Mouse (Mus musculus): Measurements from ENCODE around the gene Map1b. TPM values are rescaled to one million over a fixed set of nuclear protein-coding genes. Genes with fewer than 3 reads are reported as not detected.

The Map1b gene
- polyA plus RNA-seq, 1 experiment from 2014 or later: 179 TPM

DNA sequence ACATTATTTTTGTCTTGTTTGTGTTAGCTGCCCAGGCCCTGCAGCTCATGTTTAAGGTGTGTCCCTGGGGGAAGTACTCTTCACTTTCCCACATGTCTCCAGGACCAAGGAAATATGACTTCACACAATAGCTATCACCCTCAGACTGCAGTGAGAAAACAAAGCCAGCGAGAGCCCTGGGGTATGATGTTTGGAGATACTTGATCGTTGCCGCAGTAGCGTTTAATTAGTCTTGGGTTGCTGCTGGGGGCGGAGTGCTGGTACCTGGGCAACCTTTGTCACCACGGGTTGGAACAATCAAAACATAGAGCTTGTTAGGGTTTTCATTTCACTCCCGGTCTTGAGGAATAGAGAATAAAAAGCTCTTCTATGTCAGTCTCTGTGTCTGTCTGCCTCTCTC is 14.9 kb downstream of the Map1b start:
- Histone ChIP-seq H3K4me2 (replicated peaks) (no peak overlapping the region), H3K4me1 (peaks cover 33% of the 10 kb centered on the region), H3K4me3 (no peak overlapping the region), H3K27ac (no peak overlapping the region), H3K36me3 (peaks cover 17% of the 10 kb centered on the region), H3K27me3 (no peaks in the 10 kb centered on the region), H3K9ac (no peak overlapping the region), H3K9me3 (no peaks in the 10 kb centered on the region)
- 48% methylated on average over 7 of the region's 7 CpGs for WGBS
- ATAC-seq (ENCODE audit: low FRiP score, low read depth): no peak

DNA sequence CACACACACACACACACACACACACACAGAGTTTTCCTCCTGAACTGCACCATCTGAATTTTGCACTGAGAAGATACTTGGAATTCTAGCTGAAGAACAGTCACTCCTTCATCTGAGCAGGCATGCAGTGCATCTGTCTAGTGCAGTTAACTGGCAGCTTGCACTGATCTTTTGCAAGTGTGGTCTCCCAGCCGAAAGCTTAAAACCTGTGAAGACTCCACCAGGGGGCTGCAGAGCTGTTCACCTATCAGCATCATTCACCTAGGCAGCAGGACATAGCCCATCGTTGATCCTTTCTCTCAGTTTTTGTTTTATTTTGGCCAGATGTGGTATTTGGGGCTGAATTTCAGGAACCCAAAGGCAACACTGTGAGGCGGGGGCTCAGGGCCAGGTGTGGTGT is 15.7 kb downstream of the Map1b start:
- WGBS: 35% methylated on average over 3 of the region's 3 CpGs
- Histone ChIP-seq H3K36me3 (peaks cover 10% of the 10 kb centered on the region), H3K27ac (no peak overlapping the region), H3K27me3 (no peaks in the 10 kb centered on the region), H3K4me1 (peaks cover 31% of the 10 kb centered on the region), H3K9me3 (no peaks in the 10 kb centered on the region), H3K4me2 (replicated peaks) (no peak overlapping the region; the same call in 1 of the 2 replicates), H3K4me3 (no peak overlapping the region), H3K9ac (no peak overlapping the region)
- ATAC-seq (ENCODE audit: low FRiP score, low read depth): no peak

DNA sequence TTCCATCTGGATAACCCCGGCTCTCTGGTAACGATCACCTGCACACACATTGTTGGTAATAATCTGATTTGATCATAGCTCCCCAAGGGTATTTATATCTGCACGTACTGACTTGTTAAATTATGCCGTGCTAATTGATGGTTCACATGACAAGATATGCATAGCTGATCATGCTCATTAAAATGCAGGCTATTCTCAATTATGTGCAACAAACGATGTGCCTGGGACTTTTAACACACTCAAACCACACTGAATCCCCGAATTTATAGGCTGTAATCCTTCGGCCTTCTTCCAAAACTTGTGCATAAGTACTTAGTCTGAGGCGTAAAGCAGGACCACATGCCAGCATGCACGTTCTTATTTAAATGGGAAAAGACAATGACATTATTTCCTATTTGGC is 16.6 kb downstream of the Map1b start:
- Histone ChIP-seq H3K4me2 (replicated peaks) (no peak overlapping the region), H3K4me1 (peaks cover 31% of the 10 kb centered on the region), H3K9me3 (no peaks in the 10 kb centered on the region), H3K27ac (no peak overlapping the region), H3K9ac (no peak overlapping the region), H3K36me3 (peaks cover 4% of the 10 kb centered on the region), H3K4me3 (no peak overlapping the region), H3K27me3 (no peaks in the 10 kb centered on the region)
- 60% methylated on average over 9 of the region's 9 CpGs for WGBS
- no peak for ATAC-seq (ENCODE audit: low FRiP score, low read depth)

DNA sequence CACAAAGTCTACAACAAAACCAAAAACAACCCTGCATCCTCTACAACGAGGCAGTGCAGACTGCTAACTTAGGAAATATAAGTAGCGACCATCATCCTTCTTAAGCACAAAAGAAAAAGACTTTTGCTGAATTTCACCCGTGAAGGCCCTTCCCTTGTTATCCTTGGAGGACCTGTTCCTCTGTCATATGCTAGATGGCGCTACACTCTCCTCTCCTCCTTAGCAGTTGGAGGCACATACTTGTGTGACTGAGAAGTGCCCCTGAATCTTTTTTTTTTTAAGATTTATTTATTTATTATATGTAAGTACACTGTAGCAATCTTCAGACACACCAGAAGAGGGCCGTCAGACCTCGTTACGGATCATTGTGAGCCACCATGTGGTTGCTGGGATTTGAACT is 20.2 kb downstream of the Map1b start:
- no peaks in the 10 kb centered on the region for H3K27me3 ChIP-seq
- no peak overlapping the region for H3K27ac ChIP-seq
- no peak overlapping the region for H3K4me3 ChIP-seq
- peaks cover 19% of the 10 kb centered on the region for H3K4me1 ChIP-seq
- ATAC-seq (ENCODE audit: low FRiP score, low read depth): no peak
- H3K36me3 ChIP-seq: 0 out of 2 replicates have a peak, but pooled peaks cover 3% of the 10 kb centered on the region
- WGBS: 89% methylated on average over 7 of the region's 7 CpGs
- no peak overlapping the region for H3K9ac ChIP-seq
- no peak overlapping the region for H3K4me2 ChIP-seq (replicated peaks)
- no peaks in the 10 kb centered on the region for H3K9me3 ChIP-seq

DNA sequence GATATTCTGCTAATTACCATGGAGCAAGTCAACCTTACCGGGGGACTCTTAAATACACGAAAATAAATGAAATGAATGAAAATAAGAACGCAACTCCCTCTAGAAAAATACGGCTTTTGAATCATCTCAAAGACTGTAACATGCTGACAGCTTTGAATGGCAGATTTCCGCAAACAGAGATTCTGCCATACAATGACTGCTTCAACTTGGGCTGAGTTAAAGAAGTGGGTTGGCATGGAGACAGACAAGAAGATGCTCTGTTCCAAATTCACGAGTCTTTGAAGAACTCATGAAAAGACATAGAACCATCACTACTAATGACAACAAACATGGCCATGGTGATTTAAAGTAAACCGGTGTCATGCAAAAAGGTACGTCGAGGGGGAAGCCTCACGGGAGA is 21.9 kb downstream of the Map1b start:
- no peak for ATAC-seq (ENCODE audit: low FRiP score, low read depth)
- peaks cover 8% of the 10 kb centered on the region for H3K4me1 ChIP-seq
- no peak overlapping the region for H3K27ac ChIP-seq
- 90% methylated on average over 10 of the region's 10 CpGs for WGBS
- H3K36me3 ChIP-seq: peaks cover 12% of the 10 kb centered on the region; the same call in 1 of the 2 replicates
- H3K4me3 ChIP-seq: no peak overlapping the region
- no peaks in the 10 kb centered on the region for H3K27me3 ChIP-seq
- no peak overlapping the region for H3K4me2 ChIP-seq (replicated peaks)
- no peaks in the 10 kb centered on the region for H3K9me3 ChIP-seq
- no peak overlapping the region for H3K9ac ChIP-seq

DNA sequence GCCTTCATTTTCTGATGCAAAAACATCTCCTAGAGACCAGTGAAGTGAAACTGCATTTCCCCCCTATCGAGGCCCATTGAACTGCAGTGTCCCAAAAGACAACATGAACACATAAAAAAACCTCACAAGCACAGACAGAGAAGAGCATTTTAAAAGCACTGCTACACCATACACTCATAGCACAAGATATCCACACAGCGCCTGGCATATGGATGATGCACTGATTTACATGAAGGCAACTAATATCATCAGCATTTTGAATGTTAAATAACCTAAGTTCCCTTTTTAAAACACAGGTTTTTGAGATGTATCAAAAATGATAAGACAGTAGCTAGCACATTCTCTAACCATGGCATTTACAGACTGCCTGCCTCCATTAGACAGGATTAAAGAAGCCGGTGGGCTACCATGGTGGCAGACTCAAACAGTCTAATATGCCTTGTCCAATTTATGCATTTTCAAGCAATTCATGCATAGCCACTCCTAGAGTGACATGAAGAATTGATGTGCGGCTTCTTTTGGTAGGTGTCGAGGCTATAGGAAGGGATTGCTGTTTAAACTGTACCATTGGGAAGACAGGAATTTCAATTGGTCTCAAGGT is 22.9 kb downstream of the Map1b start:
- H3K4me3 ChIP-seq: no peak overlapping the region
- H3K36me3 ChIP-seq: peaks cover 16% of the 10 kb centered on the region; the same call in 1 of the 2 replicates
- no peaks in the 10 kb centered on the region for H3K9me3 ChIP-seq
- peaks cover 8% of the 10 kb centered on the region for H3K4me1 ChIP-seq
- no peak for ATAC-seq (ENCODE audit: low FRiP score, low read depth)
- no peaks in the 10 kb centered on the region for H3K27me3 ChIP-seq
- no peak overlapping the region for H3K27ac ChIP-seq
- WGBS: 83% methylated on average over 5 of the region's 5 CpGs
- H3K9ac ChIP-seq: no peak overlapping the region
- H3K4me2 ChIP-seq (replicated peaks): no peak overlapping the region

DNA sequence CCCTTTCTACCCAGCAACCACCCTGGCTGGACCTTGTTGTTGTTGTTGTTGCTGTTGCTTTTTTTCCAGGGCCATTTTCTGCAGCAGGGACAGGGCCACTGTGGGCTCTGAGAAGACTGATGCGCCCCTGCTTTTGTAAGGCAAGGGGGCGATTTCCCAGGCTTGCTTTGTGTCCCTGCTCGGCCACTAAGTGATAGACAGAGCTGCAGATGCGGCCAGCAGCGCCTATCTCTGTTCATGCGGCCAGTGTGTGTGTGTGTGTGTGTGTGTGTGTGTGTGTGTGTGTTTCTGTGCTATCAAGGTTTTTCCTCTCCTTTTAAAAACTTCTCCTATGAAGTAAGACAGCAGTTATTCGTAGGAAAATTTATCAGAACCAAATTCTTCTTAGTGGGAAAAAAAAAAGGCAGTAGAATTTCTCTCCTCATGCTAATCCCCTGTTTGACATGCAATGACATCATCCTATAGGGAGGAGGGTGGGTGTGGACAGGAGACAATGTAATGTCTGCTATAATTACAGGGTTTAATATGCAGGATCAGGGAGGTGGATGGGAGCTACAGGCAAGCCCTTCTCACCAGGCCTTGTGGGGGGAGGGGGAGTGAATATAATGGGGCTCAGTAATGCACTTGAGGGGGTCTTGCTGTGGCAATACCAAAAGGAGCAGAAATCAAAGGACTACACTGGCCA is 23.6 kb downstream of the Map1b start:
- Histone ChIP-seq H3K4me3 (no peak overlapping the region), H3K27ac (no peak overlapping the region), H3K36me3 (peaks cover 16% of the 10 kb centered on the region; the same call in 1 of the 2 replicates), H3K9ac (no peak overlapping the region), H3K4me1 (peaks cover 8% of the 10 kb centered on the region), H3K4me2 (replicated peaks) (no peak overlapping the region), H3K27me3 (no peaks in the 10 kb centered on the region), H3K9me3 (no peaks in the 10 kb centered on the region)
- 64% methylated on average over 7 of the region's 7 CpGs for WGBS
- ATAC-seq (ENCODE audit: low FRiP score, low read depth): no peak

DNA sequence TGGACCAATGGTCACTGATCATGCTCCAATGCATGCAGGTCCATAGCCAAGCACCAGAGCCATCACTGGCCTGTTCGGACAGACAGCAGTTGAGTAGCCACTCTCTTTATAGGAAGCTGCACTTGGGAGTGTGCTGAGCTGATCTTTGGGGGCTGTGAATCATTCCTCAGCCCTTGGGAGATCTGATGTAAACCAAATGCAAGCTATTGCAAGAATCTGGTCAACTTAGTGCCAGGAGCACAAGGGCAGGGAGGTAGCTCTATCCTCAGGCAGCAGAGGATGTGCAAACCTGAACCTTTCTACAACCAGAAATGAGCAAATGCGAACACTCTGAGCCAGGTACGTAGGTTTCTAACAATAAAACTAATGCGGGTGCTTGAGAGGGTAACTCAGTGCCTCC is 26.3 kb downstream of the Map1b start:
- Histone ChIP-seq H3K9me3 (no peaks in the 10 kb centered on the region), H3K4me1 (peaks cover 9% of the 10 kb centered on the region), H3K9ac (no peak overlapping the region), H3K4me2 (replicated peaks) (no peak overlapping the region), H3K36me3 (peaks cover 20% of the 10 kb centered on the region; the same call in 1 of the 2 replicates), H3K27ac (no peak overlapping the region), H3K27me3 (no peaks in the 10 kb centered on the region), H3K4me3 (no peak overlapping the region)
- no peak for ATAC-seq (ENCODE audit: low FRiP score, low read depth)
- WGBS: 93% methylated on average over 4 of the region's 4 CpGs

DNA sequence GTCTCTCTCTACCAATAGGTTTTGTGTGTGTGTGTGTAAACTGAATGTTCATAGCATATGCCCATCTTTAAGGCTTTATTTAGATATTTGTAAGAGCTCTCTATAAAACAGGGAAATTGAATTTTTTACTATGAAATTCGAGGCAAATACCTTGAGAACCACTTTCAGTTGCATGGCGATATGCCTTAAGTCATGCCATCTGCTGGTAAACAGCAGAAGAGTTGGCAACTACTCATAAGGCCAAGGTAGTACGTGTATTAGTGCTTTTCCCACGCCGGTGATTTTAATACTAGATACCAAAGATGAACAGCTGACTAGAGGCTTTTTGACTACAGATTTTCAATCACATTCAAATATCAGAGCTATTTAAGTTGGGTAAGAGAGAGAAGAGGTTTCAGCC is 27.2 kb downstream of the Map1b start:
- 85% methylated on average over 5 of the region's 5 CpGs for WGBS
- ATAC-seq (ENCODE audit: low FRiP score, low read depth): no peak
- Histone ChIP-seq H3K36me3 (peaks cover 17% of the 10 kb centered on the region; the same call in 1 of the 2 replicates), H3K4me3 (no peak overlapping the region), H3K27me3 (no peaks in the 10 kb centered on the region), H3K4me2 (replicated peaks) (no peak overlapping the region), H3K27ac (no peak overlapping the region), H3K4me1 (peaks cover 12% of the 10 kb centered on the region), H3K9me3 (no peaks in the 10 kb centered on the region), H3K9ac (no peak overlapping the region)

DNA sequence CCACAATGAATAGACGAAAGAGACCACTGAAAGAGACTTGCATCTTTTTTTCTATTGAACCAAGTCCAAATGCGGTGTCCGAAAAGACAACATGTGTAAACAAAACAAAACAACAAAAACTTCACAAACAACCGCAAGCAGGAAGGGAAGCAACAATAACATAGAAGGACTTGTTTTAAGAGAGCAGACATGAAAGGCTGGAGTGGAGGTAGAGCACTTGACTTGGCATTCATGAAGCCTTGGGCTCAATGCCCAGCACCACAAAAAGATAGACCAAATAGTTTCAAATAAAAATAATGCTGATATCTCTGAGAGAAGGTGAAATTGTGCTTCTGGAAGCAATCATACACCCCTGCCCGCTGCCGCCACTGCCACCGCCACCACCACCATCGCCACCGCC is 30.5 kb downstream of the Map1b start:
- Histone ChIP-seq H3K4me3 (no peak overlapping the region), H3K27me3 (no peaks in the 10 kb centered on the region), H3K9me3 (no peaks in the 10 kb centered on the region), H3K4me2 (replicated peaks) (no peak overlapping the region), H3K4me1 (peaks cover 17% of the 10 kb centered on the region), H3K36me3 (peaks cover 15% of the 10 kb centered on the region; the same call in 1 of the 2 replicates), H3K27ac (no peak overlapping the region), H3K9ac (no peak overlapping the region)
- 95% methylated on average over 9 of the region's 9 CpGs for WGBS
- no peak for ATAC-seq (ENCODE audit: low FRiP score, low read depth)

DNA sequence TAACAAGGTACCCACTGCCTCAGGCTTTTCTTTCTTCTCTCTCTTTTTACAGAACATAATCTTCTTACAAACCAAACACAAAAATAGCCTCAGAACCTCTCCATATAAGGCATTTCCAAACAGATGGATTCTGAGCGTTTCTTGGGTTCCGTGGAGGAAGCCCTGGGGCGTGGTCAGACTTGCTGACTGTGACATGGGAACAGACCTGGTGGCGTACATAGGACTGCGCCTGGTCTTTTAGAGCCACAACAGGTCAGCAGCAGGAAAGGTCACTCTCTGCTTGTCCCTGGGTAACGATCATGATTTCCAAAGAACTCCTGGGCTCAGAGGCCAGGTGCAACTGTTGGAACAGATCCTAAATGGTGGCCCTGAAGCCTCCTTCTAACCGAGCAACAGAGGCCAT is 31.0 kb downstream of the Map1b start:
- Histone ChIP-seq H3K4me3 (no peak overlapping the region), H3K4me2 (replicated peaks) (no peak overlapping the region), H3K4me1 (peaks cover 17% of the 10 kb centered on the region), H3K9ac (no peak overlapping the region), H3K9me3 (no peaks in the 10 kb centered on the region), H3K36me3 (peaks cover 13% of the 10 kb centered on the region; the same call in 1 of the 2 replicates), H3K27ac (0 out of 2 replicates have a peak overlapping the region, but pooled peaks have one; percentile 33), H3K27me3 (no peaks in the 10 kb centered on the region)
- 70% methylated on average over 7 of the region's 7 CpGs for WGBS
- ATAC-seq (ENCODE audit: low FRiP score, low read depth): no peak

DNA sequence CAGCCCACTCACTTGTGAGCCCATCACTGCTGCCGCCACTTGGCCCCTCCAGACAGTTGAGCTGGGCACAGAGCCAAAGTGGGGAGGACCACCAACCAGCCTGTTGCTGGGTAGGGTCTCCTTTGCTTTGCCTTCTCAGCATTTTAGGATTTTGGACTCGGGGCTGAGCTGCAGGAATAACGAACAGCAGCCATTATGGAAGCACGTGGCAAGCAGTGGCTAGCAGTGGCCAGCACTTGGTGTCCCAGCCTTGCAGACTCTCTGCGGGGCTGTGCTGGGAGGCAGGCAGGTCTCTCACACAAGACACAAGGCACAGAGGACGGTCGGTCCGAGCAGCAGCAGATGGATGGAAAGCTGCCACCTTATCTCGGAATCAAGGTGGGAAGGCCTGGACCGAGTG is 31.4 kb downstream of the Map1b start:
- H3K36me3 ChIP-seq: peaks cover 11% of the 10 kb centered on the region; the same call in 1 of the 2 replicates
- H3K27ac ChIP-seq: 0 out of 2 replicates have a peak overlapping the region, but pooled peaks have one; percentile 33
- no peak overlapping the region for H3K4me3 ChIP-seq
- no peak for ATAC-seq (ENCODE audit: low FRiP score, low read depth)
- H3K27me3 ChIP-seq: no peaks in the 10 kb centered on the region
- no peak overlapping the region for H3K4me2 ChIP-seq (replicated peaks)
- no peak overlapping the region for H3K9ac ChIP-seq
- 81% methylated on average over 10 of the region's 10 CpGs for WGBS
- H3K9me3 ChIP-seq: no peaks in the 10 kb centered on the region
- peaks cover 17% of the 10 kb centered on the region for H3K4me1 ChIP-seq

Data from limb, embryonic 13.5 days (tissue).